Mouse (Mus musculus): ENCODE measurements around the gene Coro7. TPM values are rescaled to one million over a fixed set of nuclear protein-coding genes. Genes with fewer than 3 reads are reported as not detected.

Gene Coro7
- polyA plus RNA-seq (2015; fragmentation: Nextera tagmentation; extraction: Ambion mirVana): 13.7 TPM in 2 replicates

- ATAC-seq (replicated peaks; ENCODE audit: extremely low read depth, insufficient read depth, low FRiP score): peak; percentile 90
- Histone ChIP-seq H3K27me3 (ENCODE audit: control insufficient read depth, insufficient read depth, low read length) (no peaks in the 10 kb centered on the region), H3K9me3 (replicated peaks; ENCODE audit: control insufficient read depth, low read length) (no peaks in the 10 kb centered on the region), H3K27ac (ENCODE audit: low read length) (peak within 1 kb of the TSS; percentile 46; the same call in 1 of the 2 replicates), H3K4me2 (ENCODE audit: low read depth, low read length) (peak within 1 kb of the TSS; percentile 77), H3K4me3 (ENCODE audit: low read length) (peak within 1 kb of the TSS; percentile 72), H3K9ac (ENCODE audit: low read length) (peak within 1 kb of the TSS; percentile 79), H3K36me3 (ENCODE audit: control insufficient read depth, insufficient read depth) (peaks cover 6% of the 10 kb centered on the region), H3K4me1 (ENCODE audit: control insufficient read depth, insufficient read depth, low read length) (peaks cover 14% of the 10 kb centered on the region)
- WGBS: under 1% methylated on average over 47 of the region's 47 CpGs
These were observed at the start of gene Coro7 for GRCm38 (mm10) chr16:4679121-4680018. Gene Coro7, minus strand, starts transcription at chr16:4679777.

GRCm38 (mm10) chr16:4727963-4728362, 48.4 kb upstream of the Coro7 start:
- H3K9ac ChIP-seq (ENCODE audit: low read length): no peak overlapping the region
- peaks cover 17% of the 10 kb centered on the region for H3K4me1 ChIP-seq (ENCODE audit: control insufficient read depth, insufficient read depth, low read length)
- ATAC-seq (replicated peaks; ENCODE audit: extremely low read depth, insufficient read depth, low FRiP score): no peak
- no peaks in the 10 kb centered on the region for H3K36me3 ChIP-seq (ENCODE audit: control insufficient read depth, insufficient read depth)
- peak overlapping the region; percentile 66; the same call in 1 of the 2 replicates for H3K27ac ChIP-seq (ENCODE audit: low read length)
- H3K9me3 ChIP-seq (replicated peaks; ENCODE audit: control insufficient read depth, low read length): no peaks in the 10 kb centered on the region
- H3K4me2 ChIP-seq (ENCODE audit: low read depth, low read length): no peak overlapping the region
- WGBS: 16% methylated on average over 1 of the region's 1 CpGs
- no peak overlapping the region for H3K4me3 ChIP-seq (ENCODE audit: low read length)
- H3K27me3 ChIP-seq (ENCODE audit: control insufficient read depth, insufficient read depth, low read length): no peaks in the 10 kb centered on the region

- WGBS: 93% methylated on average over 1 of the region's 1 CpGs
- H3K27ac ChIP-seq (ENCODE audit: low read length): peak overlapping the region; percentile 66
- H3K4me2 ChIP-seq (ENCODE audit: low read depth, low read length): peak overlapping the region; percentile 86
- no peaks in the 10 kb centered on the region for H3K27me3 ChIP-seq (ENCODE audit: control insufficient read depth, insufficient read depth, low read length)
- no peaks in the 10 kb centered on the region for H3K36me3 ChIP-seq (ENCODE audit: control insufficient read depth, insufficient read depth)
- H3K4me3 ChIP-seq (ENCODE audit: low read length): peak overlapping the region; percentile 30
- H3K9me3 ChIP-seq (replicated peaks; ENCODE audit: control insufficient read depth, low read length): no peaks in the 10 kb centered on the region
- peak overlapping the region; percentile 77 for H3K9ac ChIP-seq (ENCODE audit: low read length)
- peaks cover 17% of the 10 kb centered on the region for H3K4me1 ChIP-seq (ENCODE audit: control insufficient read depth, insufficient read depth, low read length)
- no peak for ATAC-seq (replicated peaks; ENCODE audit: extremely low read depth, insufficient read depth, low FRiP score)
These were observed 47.9 kb upstream of the Coro7 start for GRCm38 (mm10) chr16:4727526-4727925.

- Histone ChIP-seq H3K9ac (ENCODE audit: low read length) (peak overlapping the region; percentile 77), H3K4me2 (ENCODE audit: low read depth, low read length) (peak overlapping the region; percentile 86), H3K27me3 (ENCODE audit: control insufficient read depth, insufficient read depth, low read length) (no peaks in the 10 kb centered on the region), H3K4me1 (ENCODE audit: control insufficient read depth, insufficient read depth, low read length) (peaks cover 17% of the 10 kb centered on the region), H3K27ac (ENCODE audit: low read length) (peak overlapping the region; percentile 94), H3K9me3 (replicated peaks; ENCODE audit: control insufficient read depth, low read length) (no peaks in the 10 kb centered on the region), H3K36me3 (ENCODE audit: control insufficient read depth, insufficient read depth) (no peaks in the 10 kb centered on the region), H3K4me3 (ENCODE audit: low read length) (peak overlapping the region; percentile 63)
- WGBS: under 1% methylated on average over 40 of the region's 40 CpGs
- peak; percentile 79 for ATAC-seq (replicated peaks; ENCODE audit: extremely low read depth, insufficient read depth, low FRiP score)
These were observed 47.1 kb upstream of the Coro7 start for GRCm38 (mm10) chr16:4726528-4727128.

- 6% methylated on average over 35 of the region's 35 CpGs for WGBS
These were observed 46.4 kb upstream of the Coro7 start, which contains the start of gene Hmox2 for GRCm38 (mm10) chr16:4725780-4726527. Gene Hmox2, plus strand, starts transcription at chr16:4726361.

GRCm38 (mm10) chr16:4725266-4725665, 45.7 kb upstream of the Coro7 start:
- Histone ChIP-seq H3K27ac (ENCODE audit: low read length) (no peak overlapping the region), H3K4me3 (ENCODE audit: low read length) (no peak overlapping the region), H3K36me3 (ENCODE audit: control insufficient read depth, insufficient read depth) (no peaks in the 10 kb centered on the region), H3K9ac (ENCODE audit: low read length) (no peak overlapping the region), H3K4me1 (ENCODE audit: control insufficient read depth, insufficient read depth, low read length) (peaks cover 12% of the 10 kb centered on the region), H3K4me2 (ENCODE audit: low read depth, low read length) (no peak overlapping the region), H3K27me3 (ENCODE audit: control insufficient read depth, insufficient read depth, low read length) (no peaks in the 10 kb centered on the region), H3K9me3 (replicated peaks; ENCODE audit: control insufficient read depth, low read length) (no peaks in the 10 kb centered on the region)
- no peak for ATAC-seq (replicated peaks; ENCODE audit: extremely low read depth, insufficient read depth, low FRiP score)
- WGBS: 71% methylated on average over 4 of the region's 4 CpGs

More at GRCm38 (mm10) chr16:4725780-4726527, 46.4 kb upstream of the Coro7 start, which contains the start of gene Hmox2:
- Histone ChIP-seq H3K36me3 (ENCODE audit: control insufficient read depth, insufficient read depth) (no peaks in the 10 kb centered on the region), H3K4me2 (ENCODE audit: low read depth, low read length) (peak within 1 kb of the TSS; percentile 86), H3K4me1 (ENCODE audit: control insufficient read depth, insufficient read depth, low read length) (peaks cover 17% of the 10 kb centered on the region), H3K27ac (ENCODE audit: low read length) (peak within 1 kb of the TSS; percentile 94), H3K27me3 (ENCODE audit: control insufficient read depth, insufficient read depth, low read length) (no peaks in the 10 kb centered on the region), H3K9ac (ENCODE audit: low read length) (peak within 1 kb of the TSS; percentile 77), H3K9me3 (replicated peaks; ENCODE audit: control insufficient read depth, low read length) (no peaks in the 10 kb centered on the region), H3K4me3 (ENCODE audit: low read length) (peak within 1 kb of the TSS; percentile 63)
- ATAC-seq (replicated peaks; ENCODE audit: extremely low read depth, insufficient read depth, low FRiP score): peak; percentile 94

- no peak for ATAC-seq (replicated peaks; ENCODE audit: extremely low read depth, insufficient read depth, low FRiP score)
- WGBS: 51% methylated on average over 3 of the region's 3 CpGs
- no peak overlapping the region for H3K4me3 ChIP-seq (ENCODE audit: low read length)
- H3K27me3 ChIP-seq (ENCODE audit: control insufficient read depth, insufficient read depth, low read length): no peaks in the 10 kb centered on the region
- H3K36me3 ChIP-seq (ENCODE audit: control insufficient read depth, insufficient read depth): no peaks in the 10 kb centered on the region
- H3K4me2 ChIP-seq (ENCODE audit: low read depth, low read length): no peak overlapping the region
- no peaks in the 10 kb centered on the region for H3K9me3 ChIP-seq (replicated peaks; ENCODE audit: control insufficient read depth, low read length)
- H3K4me1 ChIP-seq (ENCODE audit: control insufficient read depth, insufficient read depth, low read length): peaks cover 4% of the 10 kb centered on the region
- H3K9ac ChIP-seq (ENCODE audit: low read length): no peak overlapping the region
- H3K27ac ChIP-seq (ENCODE audit: low read length): peak overlapping the region; percentile 34; the same call in 1 of the 2 replicates
These were observed 43.3 kb upstream of the Coro7 start for GRCm38 (mm10) chr16:4722915-4723209.

- 68% methylated on average over 7 of the region's 7 CpGs for WGBS
- no peak for ATAC-seq (replicated peaks; ENCODE audit: extremely low read depth, insufficient read depth, low FRiP score)
- Histone ChIP-seq H3K4me1 (ENCODE audit: control insufficient read depth, insufficient read depth, low read length) (no peaks in the 10 kb centered on the region), H3K9me3 (replicated peaks; ENCODE audit: control insufficient read depth, low read length) (no peaks in the 10 kb centered on the region), H3K36me3 (ENCODE audit: control insufficient read depth, insufficient read depth) (no peaks in the 10 kb centered on the region), H3K27me3 (ENCODE audit: control insufficient read depth, insufficient read depth, low read length) (no peaks in the 10 kb centered on the region), H3K27ac (ENCODE audit: low read length) (peak overlapping the region; percentile 34; the same call in 1 of the 2 replicates), H3K9ac (ENCODE audit: low read length) (no peak overlapping the region), H3K4me2 (ENCODE audit: low read depth, low read length) (no peak overlapping the region), H3K4me3 (ENCODE audit: low read length) (no peak overlapping the region)
These were observed 42.7 kb upstream of the Coro7 start for GRCm38 (mm10) chr16:4722128-4722914.
